Mouse (Mus musculus): ENCODE measurements around the gene Gjb5.

The Gjb5 gene

GRCm38 (mm10) chr4:127349560-127350300, 8.3 kb downstream of the Gjb5 start:
- DNase-seq (ENCODE audit: low spot score): no peak

DNA sequence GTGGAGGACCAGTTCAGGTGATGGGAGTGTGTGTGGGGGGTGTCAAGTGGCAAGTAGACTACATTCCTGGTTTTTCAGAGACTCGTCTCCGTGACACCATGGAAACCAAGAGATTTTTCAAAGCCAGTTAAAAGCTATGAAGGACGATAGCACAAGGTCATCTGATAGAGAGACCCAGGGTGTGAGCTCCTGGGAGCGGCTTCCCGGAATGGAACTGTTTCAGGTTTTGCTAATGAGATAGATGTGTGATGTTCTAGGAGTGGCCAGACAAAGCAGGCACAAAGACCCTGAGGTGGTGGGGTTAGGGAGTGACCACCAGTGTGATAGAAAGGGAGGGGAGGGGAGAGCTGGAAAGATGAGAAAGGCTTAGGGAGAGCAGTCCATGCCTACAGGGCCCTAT, 13.0 kb downstream of the Gjb5 start:
- no peak for DNase-seq (ENCODE audit: low spot score)

- DNase-seq (ENCODE audit: low spot score): no peak
Observed at GRCm38 (mm10) chr4:127341372-127341771, 16.6 kb downstream of the Gjb5 start.

DNA sequence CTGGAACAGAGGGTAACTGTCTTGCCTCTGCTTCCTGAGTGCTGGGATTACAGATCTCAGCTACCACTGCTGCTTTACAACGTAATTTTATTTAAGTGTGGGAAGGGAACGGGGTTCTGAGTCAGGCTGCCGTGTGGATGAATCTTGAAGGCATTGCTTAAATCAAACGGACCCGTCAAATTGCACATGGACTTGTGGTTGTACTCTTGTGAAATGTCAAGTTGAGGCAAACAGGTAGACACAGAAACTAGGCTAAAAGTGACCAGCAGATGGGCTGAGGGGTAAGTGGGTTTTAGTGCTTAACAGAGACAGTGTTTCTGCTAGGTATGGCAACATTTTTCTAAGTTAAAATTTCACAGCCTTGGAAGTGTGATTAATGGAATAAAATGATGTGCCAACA, 20.3 kb downstream of the Gjb5 start:
- DNase-seq (ENCODE audit: low spot score): no peak

DNA sequence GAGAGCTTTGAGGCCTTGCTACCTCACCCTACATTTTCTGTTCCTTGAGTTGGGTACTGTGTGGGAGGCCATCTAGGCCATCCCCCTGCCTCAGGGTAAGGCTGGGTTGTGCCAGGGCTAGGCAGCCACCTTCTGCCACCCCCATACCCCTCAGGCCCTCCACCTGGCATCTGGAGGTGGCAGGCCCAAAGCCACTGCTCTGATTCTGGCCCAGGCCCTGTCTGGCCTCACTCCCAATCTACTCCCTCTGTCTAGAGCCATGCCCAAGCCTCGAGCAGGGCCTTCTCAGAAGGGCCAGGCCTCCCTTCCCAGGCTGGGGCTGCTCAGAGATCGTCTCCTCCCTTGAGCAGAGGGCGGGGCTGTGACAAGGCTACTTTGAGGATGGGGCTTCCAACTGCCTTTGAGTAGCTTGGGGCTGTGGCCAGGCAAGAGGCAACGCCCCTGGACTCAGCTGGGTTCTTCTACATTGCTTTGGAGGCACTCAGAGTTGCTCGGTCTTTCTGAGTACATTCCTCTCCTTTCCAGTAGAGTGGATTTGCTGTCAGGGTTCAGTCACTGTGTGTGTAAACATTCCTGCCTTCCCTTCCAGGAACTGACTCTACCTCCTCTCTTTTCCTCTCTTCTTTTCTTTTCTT, 23.0 kb downstream of the Gjb5 start:
- no peak for DNase-seq (ENCODE audit: low spot score)

DNA sequence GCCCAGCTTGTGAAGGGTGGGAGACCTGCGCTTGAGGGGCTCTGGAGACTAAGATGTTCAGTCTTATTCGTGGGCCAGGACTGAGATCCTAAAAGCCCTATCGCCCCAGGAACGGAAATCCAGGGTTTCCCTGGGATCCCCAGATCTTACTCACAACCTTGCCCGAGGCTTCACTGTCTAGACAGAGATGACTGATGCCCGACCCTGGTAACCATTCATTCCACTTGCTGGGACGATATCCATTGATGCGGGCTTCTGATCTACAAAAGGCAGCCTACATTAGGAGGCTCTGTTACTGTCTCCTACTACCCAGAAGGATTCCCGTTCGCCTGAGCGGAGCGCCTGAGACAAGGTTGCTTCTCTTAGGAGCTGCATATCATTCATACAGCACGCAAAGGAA, 26.8 kb downstream of the Gjb5 start:
- no peak for DNase-seq (ENCODE audit: low spot score)

DNA sequence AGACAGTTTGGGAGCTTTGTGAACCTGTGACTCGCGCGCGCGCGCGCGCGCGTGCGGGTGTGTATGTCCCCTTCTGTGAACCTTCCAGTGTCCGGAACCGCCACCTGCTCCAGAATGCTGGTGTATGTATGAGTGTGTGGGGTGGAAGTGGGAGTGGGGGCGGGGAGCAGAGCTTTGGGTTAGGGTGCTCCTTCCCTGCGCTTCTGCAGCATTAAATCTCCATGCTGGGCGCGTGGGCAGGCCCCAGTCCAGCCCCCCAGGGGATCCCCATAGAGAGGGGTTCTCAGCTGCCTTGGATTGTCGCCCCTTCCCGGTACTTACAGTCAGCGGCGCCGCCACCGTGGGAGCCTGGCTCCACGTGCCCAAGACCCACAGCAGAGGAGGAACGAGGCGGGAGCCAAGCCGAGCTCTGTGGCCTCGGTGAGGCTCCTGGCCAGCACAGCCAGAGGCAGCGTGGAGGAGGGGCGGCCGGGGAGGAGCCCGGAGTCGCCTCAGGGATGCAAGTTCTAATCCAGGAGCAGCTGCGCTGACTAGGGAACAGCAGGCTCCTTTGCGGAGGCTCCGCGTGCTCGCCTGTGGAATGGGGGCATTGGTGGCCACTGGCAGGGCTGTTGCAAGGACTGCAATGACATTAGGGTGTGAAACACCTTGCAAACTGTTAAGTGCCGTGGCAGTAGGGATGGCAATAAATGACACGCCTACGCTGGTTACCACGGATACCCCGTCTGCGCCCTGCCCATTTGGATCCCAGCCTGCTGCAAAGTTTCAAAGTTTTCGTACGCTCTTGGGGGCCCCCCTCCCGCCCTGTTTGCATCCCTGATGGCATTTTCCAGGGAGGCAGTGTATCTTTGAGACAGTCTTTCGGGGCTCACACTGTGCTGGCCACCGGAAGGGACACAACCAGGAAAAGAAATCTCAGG, 27.5 kb downstream of the Gjb5 start, which contains the start of gene Gjb3:
TSS of gene Gjb3 (minus strand) at position 664 of the 920 bp plus-strand sequence.
- DNase-seq (ENCODE audit: low spot score): no peak

- DNase-seq (ENCODE audit: low spot score): peak; percentile 42
Observed at GRCm38 (mm10) chr4:127329751-127330150, 28.2 kb downstream of the Gjb5 start.

DNA sequence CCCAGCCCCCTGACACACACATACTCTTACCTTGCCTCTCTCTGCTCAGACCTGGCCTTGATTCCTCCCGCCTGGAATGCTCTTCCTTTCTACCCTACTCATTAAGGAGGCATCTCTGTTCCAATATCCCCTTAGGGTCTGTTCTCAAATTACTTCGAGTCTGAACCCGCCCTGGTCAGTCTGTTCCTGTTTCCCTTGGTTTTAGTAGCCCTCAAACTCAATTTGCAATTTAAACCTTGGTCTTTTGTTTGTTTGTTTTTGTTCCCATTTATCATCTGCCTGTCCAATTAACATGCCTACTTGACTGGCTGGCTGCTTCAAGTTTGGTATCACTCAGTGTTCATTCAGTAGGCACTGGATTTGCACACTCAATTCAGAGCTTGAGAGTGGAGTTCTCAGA, 28.9 kb downstream of the Gjb5 start:
- DNase-seq (ENCODE audit: low spot score): no peak

DNA sequence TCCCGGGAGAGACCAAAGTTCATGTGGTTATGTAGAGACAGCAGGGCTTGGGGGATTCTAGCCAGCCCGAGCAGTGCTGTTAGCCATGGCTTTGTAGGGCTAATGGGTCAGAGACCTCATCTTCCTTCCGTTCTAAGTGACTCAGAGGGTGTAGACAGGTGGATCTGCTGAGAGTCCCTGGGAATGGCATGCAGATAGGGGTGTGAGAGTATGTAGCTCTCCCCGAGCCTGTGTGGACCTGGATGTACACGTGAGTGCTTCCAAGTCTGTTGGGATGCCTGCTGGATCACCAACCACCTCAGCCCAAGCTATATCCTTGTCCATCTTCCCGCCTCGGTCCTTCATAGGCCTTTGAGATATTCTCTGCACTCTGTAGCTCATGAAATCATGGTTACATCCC, 29.6 kb downstream of the Gjb5 start:
- no peak for DNase-seq (ENCODE audit: low spot score)

DNA sequence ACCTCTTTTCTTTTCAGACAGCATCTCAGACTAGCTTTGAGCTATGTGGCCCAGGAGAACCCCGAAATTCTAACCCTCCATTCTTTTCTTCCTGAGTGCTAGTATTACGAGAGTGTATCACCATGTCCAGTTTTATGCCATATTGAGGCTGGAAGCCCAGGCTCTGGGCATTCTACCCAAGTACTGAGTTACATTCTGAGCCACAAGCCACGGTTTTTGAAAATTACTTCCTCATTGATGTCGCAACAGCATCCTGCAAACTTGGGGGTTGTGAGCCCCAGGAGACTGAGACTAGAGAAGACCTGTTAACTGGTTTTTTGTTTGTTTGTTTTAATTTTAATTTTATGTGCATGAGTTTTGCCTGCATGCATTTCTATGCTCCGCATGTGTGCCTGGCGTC, 30.2 kb downstream of the Gjb5 start:
- DNase-seq (ENCODE audit: low spot score): no peak

- DNase-seq (ENCODE audit: low spot score): no peak
Observed at GRCm38 (mm10) chr4:127327258-127327657, 30.7 kb downstream of the Gjb5 start.

DNA sequence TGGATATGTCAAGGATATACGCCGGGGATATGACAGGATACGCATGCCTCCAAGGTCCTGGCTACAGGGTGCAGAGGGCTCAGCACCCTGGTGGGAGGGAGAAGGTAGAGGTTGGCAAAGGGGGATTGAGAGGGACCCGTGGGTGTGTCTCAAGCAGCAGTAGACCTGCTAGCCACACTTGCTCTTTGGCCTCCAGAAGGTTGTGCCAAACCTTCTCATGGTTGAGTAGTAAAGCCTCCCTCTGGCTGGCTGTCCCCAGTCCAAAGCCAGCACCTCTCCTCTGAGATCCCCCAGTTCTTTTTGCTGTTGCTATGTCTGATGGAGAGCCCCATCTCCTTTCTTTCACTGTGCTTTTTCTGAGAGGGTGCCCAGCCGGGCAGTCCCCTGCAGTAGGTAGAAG, 32.7 kb downstream of the Gjb5 start:
- DNase-seq (ENCODE audit: low spot score): no peak

DNA sequence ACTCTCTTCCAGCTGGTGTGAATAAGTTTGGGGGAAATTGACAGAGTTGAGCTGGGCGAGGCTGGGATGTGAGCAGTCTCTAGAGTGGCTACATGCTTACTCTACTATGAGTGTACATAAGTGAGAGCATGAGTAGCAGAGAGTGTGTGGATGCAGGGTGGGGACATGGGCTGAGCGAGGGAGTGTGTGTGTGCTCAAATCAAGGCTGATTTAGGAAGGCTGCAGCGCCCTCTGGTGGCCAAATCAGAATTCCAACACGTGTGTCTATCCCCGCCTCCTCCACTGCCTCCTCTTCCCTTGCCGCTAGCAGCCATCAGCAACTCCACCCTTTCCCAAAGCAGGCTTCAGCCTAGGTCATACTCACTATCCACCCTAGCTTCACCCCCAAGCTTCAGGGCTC, 33.2 kb downstream of the Gjb5 start:
- DNase-seq (ENCODE audit: low spot score): peak; percentile 77

- DNase-seq (ENCODE audit: low spot score): no peak
Observed at GRCm38 (mm10) chr4:127324296-127324695, 33.7 kb downstream of the Gjb5 start.

- DNase-seq (ENCODE audit: low spot score): no peak
Observed at GRCm38 (mm10) chr4:127323651-127324050, 34.3 kb downstream of the Gjb5 start.

GRCm38 (mm10) chr4:127319613-127320012, 38.4 kb downstream of the Gjb5 start:
- peak; percentile 59 for DNase-seq (ENCODE audit: low spot score)

DNA sequence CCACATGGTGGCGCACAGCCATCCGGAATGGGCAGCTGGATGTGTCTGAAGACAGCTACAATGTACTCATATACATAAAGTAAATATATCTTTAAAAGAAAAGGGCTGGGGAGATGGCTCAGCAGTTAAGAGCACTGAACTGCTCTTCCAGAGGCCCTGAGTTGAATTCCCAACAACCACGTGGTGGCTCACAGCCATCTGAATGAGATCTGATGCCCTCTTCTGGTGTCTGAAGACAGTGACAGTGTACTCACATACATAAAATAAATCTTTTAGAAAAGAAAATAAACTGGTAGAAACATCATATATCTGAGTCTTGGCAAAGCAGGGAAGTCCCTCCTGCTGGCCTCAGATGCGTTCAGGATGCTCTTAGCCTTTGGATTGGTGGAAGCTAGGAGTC, 40.8 kb downstream of the Gjb5 start:
- no peak for DNase-seq (ENCODE audit: low spot score)

DNA sequence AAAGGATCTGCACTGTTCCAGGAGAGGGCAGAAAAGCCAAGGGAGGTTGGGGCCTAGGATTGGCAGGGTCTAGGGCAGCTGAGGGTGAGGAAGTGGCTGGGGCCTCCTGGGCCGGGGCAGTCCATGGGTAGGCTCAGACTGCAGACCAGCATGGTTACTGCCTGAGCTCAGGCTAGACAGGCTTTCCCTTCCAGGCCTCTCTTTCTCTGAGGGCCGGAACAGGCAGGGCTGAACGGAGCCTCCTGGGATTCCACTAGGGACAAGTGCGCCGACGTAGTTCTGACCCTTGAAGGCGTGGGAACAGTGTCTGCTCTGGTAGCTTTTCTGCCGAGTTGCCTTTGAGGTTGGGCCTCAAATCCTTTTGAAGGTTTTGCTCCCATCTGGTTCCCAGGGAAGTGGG, 42.2 kb downstream of the Gjb5 start:
- no peak for DNase-seq (ENCODE audit: low spot score)

- DNase-seq (ENCODE audit: low spot score): no peak
Observed at GRCm38 (mm10) chr4:127314585-127314984, 43.4 kb downstream of the Gjb5 start.

DNA sequence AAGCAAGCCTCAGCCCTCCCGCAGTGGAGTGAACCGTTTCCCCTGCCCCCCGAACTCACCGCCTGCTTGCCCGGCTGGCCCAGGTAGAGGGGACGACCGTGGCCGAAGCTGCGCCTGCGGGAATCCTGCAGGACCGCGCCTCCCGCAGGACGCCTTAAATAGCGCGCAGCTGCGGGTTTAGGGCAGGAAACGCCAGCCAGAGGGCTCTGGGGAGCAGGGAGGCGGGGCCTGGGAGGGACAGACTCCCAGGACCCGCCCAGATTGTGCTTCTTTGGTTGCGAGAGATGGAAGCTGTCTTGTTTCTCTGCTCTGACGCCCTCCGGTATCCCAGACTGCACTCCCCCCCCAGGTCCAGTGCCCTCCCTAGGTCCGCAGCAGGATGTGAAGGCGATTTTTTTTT, 44.1 kb downstream of the Gjb5 start, which contains the start of gene Gja4:
TSS of gene Gja4 (minus strand) at position 179 of the 400 bp plus-strand sequence.
- DNase-seq (ENCODE audit: low spot score): peak; percentile 66

DNA sequence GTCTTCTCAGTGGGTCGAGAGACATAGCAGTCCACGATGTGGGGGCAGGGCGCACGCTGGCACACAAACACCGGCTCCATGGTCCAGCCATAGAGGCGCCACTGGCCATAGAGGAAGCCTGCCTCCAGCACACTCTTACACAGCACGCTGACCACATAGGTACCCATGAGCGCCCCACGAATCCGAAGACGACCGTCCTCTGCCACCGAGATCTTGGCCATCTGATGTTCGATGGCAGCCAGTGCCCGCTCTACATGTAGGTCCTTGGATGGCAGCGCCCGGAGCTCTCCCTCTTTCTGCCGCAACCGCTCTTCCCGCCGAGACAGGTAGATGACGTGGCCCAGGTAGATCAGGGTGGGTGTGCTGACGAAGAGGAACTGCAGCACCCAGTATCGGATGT, 45.6 kb downstream of the Gjb5 start:
- no peak for DNase-seq (ENCODE audit: low spot score)

DNA sequence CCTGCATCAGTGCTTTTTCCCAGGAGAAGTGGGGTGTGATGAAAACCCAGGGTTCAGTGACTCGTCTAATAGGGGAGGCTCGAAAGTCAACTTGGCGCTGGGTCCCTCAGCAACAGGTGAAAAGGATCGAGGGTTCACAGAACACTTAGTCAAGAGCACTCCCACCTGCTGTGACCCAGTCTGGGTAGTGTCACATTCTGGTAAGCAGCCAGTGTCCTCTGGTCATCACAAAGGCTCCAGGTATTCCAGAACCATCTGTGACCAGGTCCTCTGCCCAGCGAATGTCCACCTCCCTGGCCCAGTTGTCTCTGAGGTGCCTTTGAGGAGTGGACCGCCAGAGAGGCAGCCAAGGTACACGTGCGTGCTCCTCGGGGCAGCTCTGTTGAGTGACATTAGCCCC, 46.4 kb downstream of the Gjb5 start:
- DNase-seq (ENCODE audit: low spot score): no peak
